Mouse (Mus musculus) heart, adult 2 months (tissue): Measurements from ENCODE around the gene Fars2. TPM values are rescaled to one million over a fixed set of nuclear protein-coding genes. Genes with fewer than 3 reads are reported as not detected.
A peak's percentile ranks its signal among the peaks of the same experiment; 100 is the strongest.

Experiments used
- DNase-seq, 2 experiments: peaks; one replicate each; pipeline ENCODE4 v3.0.0; 2021
- H3K27ac ChIP-seq: fragments of 200-600 bp; 2 replicates; pipeline ENCODE4 v1.8.1; 2022
- H3K27me3 ChIP-seq: fragments of 200-500 bp; 2 replicates; pipeline ENCODE4 v1.6.1; 2012; ENCODE audit warnings: mild to moderate bottlenecking, low read length, inconsistent platforms, mixed read lengths; ENCODE audit not compliant: control insufficient read depth, insufficient read depth
- H3K36me3 ChIP-seq: fragments of 200-500 bp; 2 replicates; pipeline ENCODE4 v1.6.1; 2012; ENCODE audit warnings: low read length, inconsistent platforms; ENCODE audit not compliant: control insufficient read depth, insufficient read depth
- H3K4me1 ChIP-seq: fragments of 200-500 bp; 2 replicates; pipeline ENCODE4 v1.6.1; 2011; ENCODE audit warnings: low read length; ENCODE audit not compliant: control insufficient read depth, insufficient read depth
- H3K4me3 ChIP-seq: fragments of 200-600 bp; 2 replicates; pipeline ENCODE4 v1.8.1; 2022
- H3K79me2 ChIP-seq: fragments of 200-500 bp; replicated peaks from 2 replicates; pipeline ENCODE4 v1.6.1; 2012; ENCODE audit warnings: mild to moderate bottlenecking, inconsistent platforms, low read length, moderate library complexity, mixed read lengths; ENCODE audit not compliant: control insufficient read depth, insufficient read depth
- H3K9ac ChIP-seq: fragments of 200-500 bp; 2 replicates; pipeline ENCODE4 v1.6.1; 2012; ENCODE audit warnings: low read depth, mild to moderate bottlenecking, control low read depth, inconsistent platforms, low read length, mixed read lengths
- CTCF ChIP-seq: fragments of 200-600 bp; IDR thresholded peaks from 2 replicates; pipeline ENCODE4 v1.8.1; 2022; ENCODE audit warnings: antibody characterized with exemption, mild to moderate bottlenecking, moderate library complexity
- EP300 ChIP-seq: fragments of 200-500 bp; IDR thresholded peaks from 2 replicates; pipeline ENCODE4 v1.6.1; 2011; ENCODE audit warnings: low read depth, low read length, control low read depth; ENCODE audit not compliant: insufficient read depth
- POLR2A ChIP-seq: fragments of 200-500 bp; IDR thresholded peaks from 2 replicates; pipeline ENCODE4 v1.6.1; 2011; ENCODE audit warnings: mild to moderate bottlenecking, low read depth, low read length, control low read depth; ENCODE audit not compliant: insufficient read depth
- WGBS: fragments of 180-500 bp; shearing (Covaris S2); methylation state at CpG from one replicate; pipeline ENCODE4 v1.1.7; 2018; 5-methylcytosine and 5-hydroxymethylcytosine counted together
- intact Hi-C: fragments of 180-260 bp; cut with DNase I; formaldehyde crosslinking; loops from one replicate; pipeline ENCODE4 v1.15.1; 2025
- polyA plus RNA-seq: library from polyadenylated mRNA; depleted of rRNA; stranded (reverse); fragments of >200 nt; gene quantifications from 2 replicates; pipeline ENCODE4 v1.2.3, GENCODE M21; 2012
- total RNA-seq, 2 experiments: library from RNA; stranded (reverse); gene quantifications; 2 replicates each; pipeline ENCODE4 v1.2.3; 2021

The Fars2 gene
- total and polyA plus RNA-seq, 3 experiments, result 73.3 to 85.7 (median 77.7) TPM

- no peaks in the 10 kb centered on the region for H3K79me2 ChIP-seq
- TF ChIP-seq CTCF, result no peak
- no peak for TF ChIP-seq POLR2A
- no peak for TF ChIP-seq EP300
- DNase-seq, result no peak
- intact Hi-C loops, result no loop called here
- H3K4me3 ChIP-seq, result no peak overlapping the region
- H3K27ac ChIP-seq, result no peak overlapping the region
- WGBS, result 56% methylated on average over 4 of the region's 4 CpGs
- H3K9ac ChIP-seq, result no peak overlapping the region
- no peaks in the 10 kb centered on the region for H3K4me1 ChIP-seq
- no peaks in the 10 kb centered on the region for H3K36me3 ChIP-seq
- no peaks in the 10 kb centered on the region for H3K27me3 ChIP-seq
Observed at GRCm38 (mm10) chr13:36683581-36683980, 566.4 kb downstream of the Fars2 start.

- peak; percentile 37 to 63 for DNase-seq
- peak overlapping the region; percentile 37; the same call in 1 of the 2 replicates for H3K9ac ChIP-seq
- H3K36me3 ChIP-seq, result no peaks in the 10 kb centered on the region; the same call in none of the 2 replicates
- no peaks in the 10 kb centered on the region for H3K79me2 ChIP-seq
- no peaks in the 10 kb centered on the region for H3K27me3 ChIP-seq
- peak overlapping the region; percentile 49 for H3K27ac ChIP-seq
- TF ChIP-seq POLR2A, result no peak
- no peak for TF ChIP-seq CTCF
- no peak for TF ChIP-seq EP300
- peak overlapping the region; percentile 13; the same call in 1 of the 2 replicates for H3K4me3 ChIP-seq
- WGBS, result 11% methylated on average over 7 of the region's 7 CpGs
- intact Hi-C loops, result no loop called here
- H3K4me1 ChIP-seq, result peaks cover 4% of the 10 kb centered on the region
Observed at GRCm38 (mm10) chr13:36695516-36696201, 578.4 kb downstream of the Fars2 start.

- peaks cover 4% of the 10 kb centered on the region for H3K4me1 ChIP-seq
- H3K27ac ChIP-seq, result peak overlapping the region; percentile 49
- H3K79me2 ChIP-seq, result no peaks in the 10 kb centered on the region
- TF ChIP-seq CTCF, result no peak
- no peak for TF ChIP-seq POLR2A
- TF ChIP-seq EP300, result peak; percentile 31; the same call in 1 of the 2 replicates
- no peaks in the 10 kb centered on the region; the same call in none of the 2 replicates for H3K36me3 ChIP-seq
- peak overlapping the region; percentile 44; the same call in 1 of the 2 replicates for H3K9ac ChIP-seq
- peak overlapping the region; percentile 13; the same call in 1 of the 2 replicates for H3K4me3 ChIP-seq
- intact Hi-C loops, result no loop called here
- no peaks in the 10 kb centered on the region for H3K27me3 ChIP-seq
- DNase-seq, result peak; percentile 58 to 71
- WGBS, result 22% methylated on average over 8 of the region's 8 CpGs
Observed at GRCm38 (mm10) chr13:36696351-36696771, 579.1 kb downstream of the Fars2 start.

- no peaks in the 10 kb centered on the region for H3K4me1 ChIP-seq
- TF ChIP-seq CTCF (no peak), POLR2A (no peak), EP300 (no peak)
- no peak overlapping the region for H3K9ac ChIP-seq
- intact Hi-C loops, result no loop called here
- H3K36me3 ChIP-seq, result no peaks in the 10 kb centered on the region
- 62% methylated on average over 3 of the region's 3 CpGs for WGBS
- no peak overlapping the region for H3K27ac ChIP-seq
- no peaks in the 10 kb centered on the region for H3K27me3 ChIP-seq
- no peaks in the 10 kb centered on the region for H3K79me2 ChIP-seq
- no peak for DNase-seq
- H3K4me3 ChIP-seq, result no peak overlapping the region
Observed at GRCm38 (mm10) chr13:36707088-36707690, 590.0 kb downstream of the Fars2 start.

GRCm38 (mm10) chr13:36714101-36714500, 596.9 kb downstream of the Fars2 start:
- intact Hi-C loops, result no loop called here
- H3K27me3 ChIP-seq, result no peaks in the 10 kb centered on the region

GRCm38 (mm10) chr13:36716708-36717107, 599.5 kb downstream of the Fars2 start:
- DNase-seq, result no peak
- H3K27ac ChIP-seq, result no peak overlapping the region
- H3K79me2 ChIP-seq, result no peaks in the 10 kb centered on the region
- no peak overlapping the region for H3K9ac ChIP-seq
- 60% methylated on average over 2 of the region's 2 CpGs for WGBS
- H3K36me3 ChIP-seq, result no peaks in the 10 kb centered on the region
- peaks cover 2% of the 10 kb centered on the region; the same call in 1 of the 2 replicates for H3K4me1 ChIP-seq
- TF ChIP-seq CTCF (no peak), EP300 (no peak), POLR2A (no peak)
- intact Hi-C loops, result no loop called here
- H3K27me3 ChIP-seq, result no peaks in the 10 kb centered on the region
- no peak overlapping the region for H3K4me3 ChIP-seq

More at GRCm38 (mm10) chr13:36714101-36714500, 596.9 kb downstream of the Fars2 start:
- TF ChIP-seq POLR2A, result no peak
- TF ChIP-seq CTCF, result no peak
- TF ChIP-seq EP300, result no peak
- H3K4me3 ChIP-seq, result no peak overlapping the region
- H3K79me2 ChIP-seq, result no peaks in the 10 kb centered on the region
- no peak overlapping the region for H3K9ac ChIP-seq
- WGBS, result 71% methylated on average over 2 of the region's 2 CpGs
- H3K4me1 ChIP-seq, result peaks cover 2% of the 10 kb centered on the region; the same call in 1 of the 2 replicates
- H3K27ac ChIP-seq, result no peak overlapping the region
- DNase-seq, result no peak
- no peaks in the 10 kb centered on the region for H3K36me3 ChIP-seq
